Mouse (Mus musculus) embryo, embryonic 10.5 days (tissue): ENCODE results near the gene Rbm44.

ENCODE experiments used
- DNase-seq: peaks from one replicate; pipeline ENCODE4 v3.0.0-alpha.2; 2015; ENCODE audit warnings: low spot score

Gene Rbm44

GRCm38 (mm10) chr1:91179533-91180173, 34.8 kb downstream of the Rbm44 start, which contains the start of gene Ramp1:
Ramp1 (plus strand) TSS chr1:91179822.
- peak; percentile 24 for DNase-seq

- DNase-seq: peak; percentile 4
Measured at GRCm38 (mm10) chr1:91180174-91180565, 35.3 kb downstream of the Rbm44 start.

DNA sequence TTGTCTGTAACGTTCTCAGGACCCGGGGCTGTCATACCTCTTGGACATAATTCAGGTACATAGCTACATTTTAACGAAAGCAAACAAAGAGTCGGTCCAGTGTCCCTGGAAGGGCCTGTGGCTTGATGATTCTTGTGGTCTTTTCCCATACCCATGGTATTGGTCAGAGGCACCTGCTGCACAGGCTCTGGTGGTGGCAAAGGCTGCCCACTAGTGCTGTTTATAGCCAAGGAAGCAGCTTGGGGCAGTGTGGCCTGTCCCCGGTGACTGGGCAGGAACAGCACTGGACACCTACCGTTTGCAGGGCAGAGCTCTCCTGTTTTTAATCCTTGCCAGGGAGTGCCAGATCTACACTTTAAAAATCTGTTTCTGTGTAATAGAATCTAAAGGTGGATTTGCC, 35.8 kb downstream of the Rbm44 start:
- DNase-seq: no peak

GRCm38 (mm10) chr1:91181261-91181660, 36.4 kb downstream of the Rbm44 start:
- DNase-seq: peak; percentile 19

DNA sequence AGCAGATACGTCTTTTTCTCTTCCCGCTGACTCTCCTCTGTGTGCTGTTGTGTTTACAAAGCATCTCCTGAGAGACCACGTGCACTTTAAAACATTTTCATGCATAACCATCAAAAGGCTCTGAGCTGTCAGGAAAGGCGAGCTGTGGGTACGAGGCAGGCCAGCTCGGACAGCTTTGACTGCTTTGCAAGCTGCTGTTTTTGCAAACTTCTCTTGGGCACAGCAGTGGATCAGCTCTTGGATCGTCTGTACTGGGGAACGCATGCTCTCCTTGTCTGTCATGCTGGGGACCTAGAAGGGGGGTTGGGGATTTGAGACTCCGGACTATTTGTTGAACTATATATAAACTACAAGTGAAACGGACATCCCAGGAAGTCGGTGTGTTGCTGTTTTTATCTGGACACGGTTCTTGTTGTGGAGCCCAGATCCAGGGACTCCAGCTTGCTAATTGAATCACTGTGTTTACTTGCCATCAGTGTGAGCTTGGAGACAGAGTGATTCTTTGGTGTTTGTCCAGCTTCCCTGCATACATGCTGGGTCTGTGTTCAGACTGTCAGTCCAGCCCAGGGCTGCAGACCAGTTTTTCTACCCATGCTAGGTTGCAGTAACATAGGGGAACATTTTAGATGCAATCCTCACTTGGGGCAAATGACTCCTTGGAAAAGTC, 37.0 kb downstream of the Rbm44 start:
- no peak for DNase-seq

DNA sequence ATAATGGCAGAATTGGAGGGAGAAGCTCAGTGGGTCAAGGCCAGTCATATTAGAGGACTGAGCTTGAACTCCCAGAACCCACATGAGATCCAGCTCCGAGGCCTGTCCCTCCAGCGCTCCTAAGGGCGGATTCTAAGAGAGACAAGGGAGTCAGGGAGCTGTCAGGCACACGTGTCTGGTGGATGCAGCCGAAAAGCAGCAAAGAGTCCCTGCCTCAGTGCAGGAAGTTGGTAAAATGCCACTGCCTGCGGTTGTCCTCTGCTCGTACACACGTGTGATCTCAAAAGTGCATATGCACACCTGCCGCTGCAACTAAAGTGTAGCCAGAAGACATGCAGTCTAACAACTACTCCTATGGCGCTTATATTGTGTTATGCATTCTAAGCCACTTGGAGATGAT, 38.4 kb downstream of the Rbm44 start:
- no peak for DNase-seq

GRCm38 (mm10) chr1:91186677-91187076, 41.8 kb downstream of the Rbm44 start:
- no peak for DNase-seq

DNA sequence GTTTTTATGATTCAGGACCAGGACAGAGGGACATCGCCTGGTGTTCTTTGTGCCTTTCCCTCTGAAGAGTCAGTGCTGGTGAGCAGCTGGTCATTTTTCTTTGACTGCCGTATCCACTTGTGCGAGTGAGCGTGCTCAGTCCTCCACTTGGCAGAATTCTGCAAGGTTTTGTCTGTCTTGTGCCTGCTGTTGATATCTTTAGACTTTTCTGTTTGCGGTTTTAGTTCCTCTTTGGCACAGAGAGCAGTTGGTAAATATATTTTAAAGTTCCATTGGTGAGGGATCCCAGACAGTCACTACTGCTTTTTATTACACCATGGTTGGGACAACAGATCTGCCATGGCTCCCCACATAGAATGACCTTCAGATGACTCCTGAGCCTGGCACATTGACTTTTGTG, 42.4 kb downstream of the Rbm44 start:
- DNase-seq: no peak

GRCm38 (mm10) chr1:91187786-91188640, 43.1 kb downstream of the Rbm44 start:
- no peak for DNase-seq

GRCm38 (mm10) chr1:91188851-91189460, 44.1 kb downstream of the Rbm44 start:
- no peak for DNase-seq

- DNase-seq: no peak
Measured at GRCm38 (mm10) chr1:91192184-91192583, 47.3 kb downstream of the Rbm44 start.

DNA sequence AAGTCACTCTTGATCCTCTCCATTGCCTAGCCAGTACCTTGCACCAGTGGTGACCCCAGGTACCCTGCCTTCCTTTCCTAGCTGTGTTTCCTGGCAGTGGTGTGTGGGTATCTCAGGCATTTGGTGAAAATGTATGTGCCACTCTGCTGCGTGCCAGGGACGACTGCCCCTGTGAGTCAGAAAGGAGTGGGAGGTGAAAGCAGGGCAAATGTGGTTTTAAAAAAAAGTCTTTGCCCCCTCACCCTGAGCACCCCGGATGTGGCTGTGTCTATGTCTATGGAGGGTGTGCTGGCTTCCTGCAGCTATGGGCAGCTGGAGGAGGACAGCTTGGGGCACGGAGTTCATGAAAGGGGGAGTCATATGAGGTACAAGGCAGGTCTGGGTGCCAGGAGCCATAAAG, 48.4 kb downstream of the Rbm44 start:
- DNase-seq: no peak

GRCm38 (mm10) chr1:91193680-91194079, 48.8 kb downstream of the Rbm44 start:
- DNase-seq: no peak

- DNase-seq: no peak
Measured at GRCm38 (mm10) chr1:91199793-91200192, 54.9 kb downstream of the Rbm44 start.

DNA sequence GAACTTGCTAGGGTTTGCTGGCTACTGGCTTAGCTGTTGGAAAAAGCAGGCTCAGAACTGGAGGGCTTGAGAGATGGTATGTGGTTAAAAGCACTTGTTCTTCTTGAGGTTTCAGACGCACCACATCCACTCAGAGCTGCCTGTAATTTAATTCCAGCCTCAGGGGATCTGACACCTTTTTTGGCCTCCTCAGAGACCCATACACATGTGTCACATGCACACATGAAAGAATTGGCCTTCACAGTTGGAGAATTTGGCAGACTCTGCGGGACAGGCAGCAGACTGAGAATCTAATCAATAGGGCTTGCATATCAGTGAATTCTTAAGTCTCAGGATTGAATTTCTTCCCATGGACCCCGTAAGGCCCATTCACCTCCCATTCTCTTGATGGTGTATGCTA, 56.2 kb downstream of the Rbm44 start:
- DNase-seq: no peak

DNA sequence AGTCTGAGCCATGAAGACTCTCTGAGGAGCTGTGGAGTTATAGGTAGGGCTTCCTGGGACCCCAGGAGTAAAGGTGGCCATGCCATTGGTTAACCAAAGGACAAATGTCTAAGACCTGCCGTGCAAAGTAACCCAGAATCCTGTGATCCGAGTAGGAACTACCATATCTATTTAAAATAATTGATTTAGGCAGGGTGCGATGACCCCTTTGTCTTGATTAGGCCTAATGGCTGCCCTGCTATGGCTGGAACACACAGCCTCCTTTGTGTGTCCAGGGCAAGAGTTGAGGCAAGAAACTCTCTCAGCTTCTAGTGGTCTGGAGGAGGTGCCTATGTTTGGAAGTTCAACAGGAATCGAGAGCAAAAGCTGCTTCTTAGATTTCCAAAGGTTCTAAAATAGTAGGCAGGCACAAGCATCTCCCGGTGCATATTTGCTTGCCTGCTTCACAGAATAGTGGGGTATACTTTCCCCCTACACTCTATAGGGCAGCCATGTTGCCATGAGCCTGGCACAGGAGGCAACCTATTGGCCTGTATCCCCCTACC, 59.4 kb downstream of the Rbm44 start:
- DNase-seq: no peak

GRCm38 (mm10) chr1:91205651-91206050, 60.8 kb downstream of the Rbm44 start:
- DNase-seq: no peak

GRCm38 (mm10) chr1:91206336-91206735, 61.4 kb downstream of the Rbm44 start:
- DNase-seq: no peak

DNA sequence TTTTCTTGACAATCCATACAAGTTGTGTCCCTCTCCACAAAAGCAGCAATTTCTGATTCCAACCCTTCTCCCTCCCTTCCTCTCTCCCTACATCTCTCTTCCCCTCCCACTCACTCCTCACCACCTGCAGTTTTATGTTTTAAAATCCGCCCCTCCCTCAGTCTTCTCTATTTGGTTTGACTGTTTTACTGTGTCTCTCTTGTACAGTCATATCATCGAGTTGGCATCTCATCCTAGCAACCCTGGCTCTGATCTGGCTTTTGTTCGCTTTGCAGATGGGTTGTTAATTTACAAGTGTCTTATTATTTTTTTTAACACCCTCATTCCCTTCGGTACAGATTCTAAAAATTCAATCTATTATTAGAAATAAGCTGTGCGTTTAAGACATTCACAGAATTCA, 62.0 kb downstream of the Rbm44 start:
- no peak for DNase-seq

DNA sequence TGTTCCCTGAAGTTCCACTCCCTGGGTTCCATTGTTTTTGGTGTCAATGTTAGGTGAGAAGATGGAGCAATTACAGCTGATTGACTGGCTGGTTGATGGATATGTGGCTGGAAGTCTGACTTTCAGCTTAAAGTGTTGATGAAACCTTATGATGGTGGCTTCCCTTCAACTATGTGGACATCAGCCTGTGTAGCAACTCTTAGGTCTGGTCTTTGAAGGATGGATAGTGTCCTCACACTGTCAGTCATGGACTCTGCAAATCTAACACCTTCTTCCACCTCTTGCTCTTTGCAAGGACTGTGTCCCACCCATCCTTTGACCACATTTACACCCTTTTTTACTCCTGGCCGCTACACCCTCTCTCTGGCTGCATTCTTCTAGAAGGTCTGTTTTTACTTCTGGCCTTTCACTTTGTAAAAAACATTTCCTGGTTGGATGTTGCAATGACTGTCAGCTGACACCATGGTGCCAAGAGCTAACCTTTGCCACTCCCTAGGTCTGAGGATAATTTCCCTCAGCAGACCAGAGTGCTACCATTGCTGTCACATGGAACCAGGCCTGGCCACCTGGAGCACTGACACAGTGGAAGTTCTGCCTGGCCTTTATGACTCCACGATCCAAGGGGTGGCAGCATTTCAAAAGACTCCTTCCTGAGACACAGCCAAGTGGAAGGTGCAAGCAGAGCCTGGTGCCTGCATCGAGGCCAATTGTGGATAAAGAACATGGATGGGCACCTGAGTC, 62.6 kb downstream of the Rbm44 start:
- DNase-seq: no peak

DNA sequence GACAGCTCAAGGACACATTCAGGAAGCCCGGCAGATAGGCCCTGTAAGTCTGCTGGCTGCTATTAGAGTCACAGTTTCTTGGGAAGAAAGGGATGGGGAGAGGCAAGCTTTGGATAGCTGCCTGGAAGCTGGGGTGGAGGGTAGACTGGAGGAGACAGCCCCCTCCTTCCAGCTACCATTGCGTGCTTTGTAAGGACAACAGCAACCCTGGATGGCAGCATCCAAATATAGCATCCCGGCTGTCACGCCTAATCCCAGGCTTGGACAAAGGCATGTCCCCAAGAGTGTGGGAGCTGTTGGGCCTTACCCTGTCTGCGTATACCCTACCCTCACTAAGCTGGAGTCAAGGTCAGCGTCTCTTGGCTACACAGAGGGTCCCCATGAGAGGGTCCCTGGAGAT, 64.5 kb downstream of the Rbm44 start:
- no peak for DNase-seq

DNA sequence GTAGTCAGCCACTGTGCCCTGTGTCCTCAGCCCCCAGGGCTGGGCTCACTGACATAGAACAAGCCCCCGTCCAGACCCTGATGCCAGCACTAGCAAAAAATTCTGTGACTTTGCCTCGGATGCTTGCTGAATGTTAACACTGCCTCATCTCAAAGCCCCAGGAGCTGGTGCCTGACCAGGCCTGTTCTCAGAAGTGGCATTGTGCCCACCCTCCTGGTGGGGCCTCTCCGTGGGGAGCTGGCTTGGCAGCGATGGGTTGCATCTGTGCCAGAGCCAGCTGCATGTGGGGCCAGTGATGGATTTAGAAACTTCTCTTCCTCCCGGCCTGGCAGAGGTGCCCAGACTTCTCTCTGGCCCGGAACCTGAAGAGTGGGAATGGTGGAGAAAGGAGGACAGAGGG, 64.9 kb downstream of the Rbm44 start:
- DNase-seq: no peak
